Mouse (Mus musculus) large intestine, adult 2 months (tissue): ENCODE results near the gene Krtap17-1. TPM values are rescaled to one million over a fixed set of nuclear protein-coding genes. Genes with fewer than 3 reads are reported as not detected.

Experiments used
- DNase-seq: peaks from one replicate; pipeline ENCODE4 v3.0.0-alpha.2; 2012; ENCODE audit warnings: low read depth, low spot score
- WGBS: fragments of 180-500 bp; shearing (Covaris S2); methylation state at CpG from one replicate; pipeline ENCODE4 v1.1.7; 2018; 5-methylcytosine and 5-hydroxymethylcytosine counted together
- polyA plus RNA-seq: library from polyadenylated mRNA; depleted of rRNA; stranded (reverse); fragments of >200 nt; gene quantifications from 2 replicates; pipeline ENCODE4 v1.2.3, GENCODE M21; 2012; rRNA removed

Gene Krtap17-1
- polyA plus RNA-seq: not detected in 2 replicates

- 9% methylated on average over 25 of the region's 26 CpGs for whole genome bisulfite sequencing
- no peak for DNase-seq
Observed at GRCm38 (mm10) chr11:99993620-99994383, at the start of gene Krtap17-1. Gene Krtap17-1 (minus strand): TSS chr11:99993994.

GRCm38 (mm10) chr11:100041454-100041853, 47.7 kb upstream of the Krtap17-1 start, which contains the start of gene Krt34:
Gene Krt34 (minus strand): TSS chr11:100041554.
- 84% methylated on average over 6 of the region's 6 CpGs for WGBS
- no peak for DNase-seq

GRCm38 (mm10) chr11:100029768-100030167, 36.0 kb upstream of the Krtap17-1 start, which contains the start of gene Krt33b:
Gene Krt33b (minus strand): TSS chr11:100029868.
- DNase-seq: no peak
- 81% methylated on average over 6 of the region's 6 CpGs for WGBS

- DNase-seq: no peak
- WGBS: 63% methylated on average over 5 of the region's 5 CpGs
Observed at GRCm38 (mm10) chr11:100021438-100021837, 27.6 kb upstream of the Krtap17-1 start.

GRCm38 (mm10) chr11:100019466-100019865, 25.7 kb upstream of the Krtap17-1 start:
- DNase-seq: no peak
- WGBS: 91% methylated on average over 1 of the region's 1 CpGs

- no peak for DNase-seq
- WGBS: 67% methylated on average over 4 of the region's 4 CpGs
Observed at GRCm38 (mm10) chr11:100016112-100016511, 22.3 kb upstream of the Krtap17-1 start, which contains the start of gene Krt33a. Gene Krt33a (minus strand): TSS chr11:100016212.

GRCm38 (mm10) chr11:100013691-100014171, 19.9 kb upstream of the Krtap17-1 start:
- WGBS: 25% methylated on average over 4 of the region's 4 CpGs
- DNase-seq: no peak

GRCm38 (mm10) chr11:100010682-100011081, 16.9 kb upstream of the Krtap17-1 start:
- WGBS: 81% methylated on average over 5 of the region's 5 CpGs
- DNase-seq: no peak

- no peak for DNase-seq
- 86% methylated on average over 5 of the region's 5 CpGs for WGBS
Observed at GRCm38 (mm10) chr11:100008336-100008735, 14.5 kb upstream of the Krtap17-1 start.

GRCm38 (mm10) chr11:100006624-100007023, 12.8 kb upstream of the Krtap17-1 start:
- WGBS: 54% methylated on average over 3 of the region's 3 CpGs
- no peak for DNase-seq

GRCm38 (mm10) chr11:100005905-100006304, 12.1 kb upstream of the Krtap17-1 start:
- 65% methylated on average over 8 of the region's 8 CpGs for whole genome bisulfite sequencing
- DNase-seq: no peak

GRCm38 (mm10) chr11:100004846-100005245, 11.1 kb upstream of the Krtap17-1 start:
- DNase-seq: peak; percentile 33

GRCm38 (mm10) chr11:99999091-99999490, 5.3 kb upstream of the Krtap17-1 start:
- WGBS: 93% methylated on average over 7 of the region's 7 CpGs
- no peak for DNase-seq

More at GRCm38 (mm10) chr11:100004846-100005245, 11.1 kb upstream of the Krtap17-1 start:
- WGBS: 17% methylated on average over 6 of the region's 6 CpGs

GRCm38 (mm10) chr11:99994384-99994661, 529 bp upstream of the Krtap17-1 start:
- 10% methylated on average over 4 of the region's 4 CpGs for WGBS
- peak; percentile 8 for DNase-seq

GRCm38 (mm10) chr11:99990571-99990970, 3.2 kb downstream of the Krtap17-1 start:
- 60% methylated on average over 3 of the region's 3 CpGs for WGBS
- DNase-seq: no peak

- WGBS: 82% methylated on average over 6 of the region's 6 CpGs
- no peak for DNase-seq
Observed at GRCm38 (mm10) chr11:99989881-99990405, 3.9 kb downstream of the Krtap17-1 start.

GRCm38 (mm10) chr11:99988530-99988929, 5.3 kb downstream of the Krtap17-1 start:
- WGBS: 95% methylated on average over 3 of the region's 3 CpGs
- no peak for DNase-seq

GRCm38 (mm10) chr11:99986180-99986647, 7.6 kb downstream of the Krtap17-1 start, which contains the start of gene Krtap16-1:
Gene Krtap16-1 (minus strand): TSS chr11:99986597.
- WGBS: 62% methylated on average over 8 of the region's 8 CpGs

GRCm38 (mm10) chr11:99985291-99986092, 8.3 kb downstream of the Krtap17-1 start:
- no peak for DNase-seq

More at GRCm38 (mm10) chr11:99986180-99986647, 7.6 kb downstream of the Krtap17-1 start, which contains the start of gene Krtap16-1:
- no peak for DNase-seq

GRCm38 (mm10) chr11:99983442-99983841, 10.4 kb downstream of the Krtap17-1 start:
- no peak for DNase-seq
- WGBS: 55% methylated on average over 1 of the region's 1 CpGs

More at GRCm38 (mm10) chr11:99985291-99986092, 8.3 kb downstream of the Krtap17-1 start:
- 72% methylated on average over 20 of the region's 20 CpGs for WGBS
